8 mouse cellular contexts compared by ENCODE assay signal in the genomic region with DNA sequence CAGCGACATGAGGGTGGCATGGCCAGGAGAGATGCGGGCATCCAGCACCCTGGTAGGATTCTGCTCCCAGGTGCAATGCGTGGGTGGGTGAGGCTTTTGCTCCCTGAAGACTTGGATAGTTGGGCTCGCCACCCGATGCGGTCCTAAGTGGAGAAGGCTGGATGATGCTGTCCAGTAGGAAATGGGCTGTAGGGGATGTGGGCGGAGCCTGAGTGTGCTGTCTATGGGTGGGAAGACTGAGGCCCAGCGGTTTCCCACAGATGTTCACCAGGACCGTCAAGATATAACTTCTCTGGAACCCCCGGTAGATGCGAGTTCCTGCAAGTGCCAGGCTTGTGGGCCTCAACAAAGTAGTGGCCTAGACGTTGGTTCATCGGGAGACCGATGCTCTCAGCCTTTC. TPM values are rescaled to one million over a fixed set of nuclear protein-coding genes. Genes with fewer than 3 reads are reported as not detected.
DNase-seq lines count a peak whose midpoint lies in the region; ATAC-seq and TF ChIP-seq lines count a peak whose summit lies in the region.

No protein-coding gene starts in this region.

- intact Hi-C loops in heart, adult 2 months (cut with DNase I): loop anchor here (10.0 kb wide), 1 partner anchor 257 kb away; a partner anchor contains a TSS

- H3K9ac ChIP-seq in heart, embryonic 14.5 days (ENCODE audit: low read length): no peak overlapping the region
- no peak overlapping the region for H3K9ac ChIP-seq in heart, adult 2 months (ENCODE audit: low read depth, low read length)
- H3K9ac ChIP-seq in hindbrain, embryonic 14.5 days: 0 out of 2 replicates have a peak overlapping the region, but pooled peaks have one; percentile 6
- no peak overlapping the region for H3K9ac ChIP-seq in midbrain, embryonic 12.5 days (replicated peaks)

- 55% methylated on average over 14 of the region's 14 CpGs for WGBS in heart, embryonic 14.5 days
- WGBS in heart, adult 2 months: 52% methylated on average over 14 of the region's 14 CpGs
- 65% methylated on average over 14 of the region's 14 CpGs for WGBS in hindbrain, embryonic 14.5 days
- 63% methylated on average over 14 of the region's 14 CpGs for WGBS in midbrain, embryonic 12.5 days

- H3K27me3 ChIP-seq in heart, embryonic 14.5 days (ENCODE audit: control insufficient read depth, insufficient read depth, low read length): peaks cover 12% of the 10 kb centered on the region; the same call in 1 of the 2 replicates
- H3K27me3 ChIP-seq in heart, adult 2 months (ENCODE audit: control insufficient read depth, insufficient read depth, low read length): no peaks in the 10 kb centered on the region
- H3K27me3 ChIP-seq in hindbrain, embryonic 14.5 days (ENCODE audit: control insufficient read depth, insufficient read depth, low read length): peaks cover 11% of the 10 kb centered on the region
- peaks cover 15% of the 10 kb centered on the region for H3K27me3 ChIP-seq in midbrain, embryonic 12.5 days

- no peak for TF ChIP-seq CTCF in heart, adult 2 months (IDR thresholded peaks at IDR 0.05)

- ATAC-seq in heart, embryonic 14.5 days (ENCODE audit: insufficient number of reproducible peaks, insufficient read depth, low FRiP score, low read depth): no peak
- no peak for ATAC-seq in hindbrain, embryonic 14.5 days (ENCODE audit: low FRiP score)
- no peak for ATAC-seq in midbrain, embryonic 12.5 days (ENCODE audit: low FRiP score, low read depth)

- no peaks in the 10 kb centered on the region for H3K79me2 ChIP-seq in heart, adult 2 months (replicated peaks; ENCODE audit: control insufficient read depth, insufficient read depth, low read length)

- DNase-seq in heart, adult 2 months: no peak
- peak; percentile 33 for DNase-seq in brain, adult 2 months (ENCODE audit: low read depth, low spot score)
- no peak for DNase-seq in hindbrain, embryonic 14.5 days (ENCODE audit: low spot score)
- DNase-seq in layer of hippocampus, postnatal 36 days: no peak
- no peak for DNase-seq in right cerebral cortex, postnatal 4 days
- no peak for DNase-seq in kidney, postnatal 36 days

- H3K4me2 ChIP-seq in heart, embryonic 14.5 days (ENCODE audit: low read length): peak overlapping the region; percentile 57
- H3K4me2 ChIP-seq in hindbrain, embryonic 14.5 days (replicated peaks): peak overlapping the region; percentile 36
- H3K4me2 ChIP-seq in midbrain, embryonic 12.5 days (replicated peaks): peak overlapping the region; percentile 36

- H3K4me1 ChIP-seq in heart, embryonic 14.5 days (ENCODE audit: control insufficient read depth in 2 of 2, insufficient read depth in 2 of 2, low read length in 2 of 2): peaks cover 2 to 5% of the 10 kb centered on the region in 2 experiments; a peak in 3 of 4 replicates
- H3K4me1 ChIP-seq in heart, adult 2 months (ENCODE audit: control insufficient read depth, insufficient read depth, low read length): no peaks in the 10 kb centered on the region
- no peaks in the 10 kb centered on the region for H3K4me1 ChIP-seq in hindbrain, embryonic 14.5 days (replicated peaks; ENCODE audit: control insufficient read depth, insufficient read depth, low read length)
- H3K4me1 ChIP-seq in midbrain, embryonic 12.5 days: peaks cover 7% of the 10 kb centered on the region; the same call in 1 of the 2 replicates

- no peaks in the 10 kb centered on the region for H3K36me3 ChIP-seq in heart, embryonic 14.5 days (ENCODE audit: control insufficient read depth, insufficient read depth, low read length)
- no peaks in the 10 kb centered on the region for H3K36me3 ChIP-seq in heart, adult 2 months (ENCODE audit: control insufficient read depth, insufficient read depth, low read length)
- no peaks in the 10 kb centered on the region for H3K36me3 ChIP-seq in hindbrain, embryonic 14.5 days (replicated peaks; ENCODE audit: control insufficient read depth, insufficient read depth)
- no peaks in the 10 kb centered on the region for H3K36me3 ChIP-seq in midbrain, embryonic 12.5 days

- H3K4me3 ChIP-seq in heart, embryonic 14.5 days (ENCODE audit: control insufficient read depth in 1 of 2, insufficient read depth in 1 of 2, low read depth in 1 of 2, low read length in 2 of 2): peak overlapping the region in 1 of 2 experiments; percentile 19; a peak in 2 of 4 replicates
- H3K4me3 ChIP-seq in heart, adult 2 months: no peak overlapping the region
- peak overlapping the region; percentile 12 for H3K4me3 ChIP-seq in hindbrain, embryonic 14.5 days (replicated peaks; ENCODE audit: low read length)
- H3K4me3 ChIP-seq in midbrain, embryonic 12.5 days: peak overlapping the region; percentile 15; the same call in 1 of the 2 replicates

- no peak for TF ChIP-seq POLR2A in heart, adult 2 months (IDR thresholded peaks at IDR 0.05; ENCODE audit: insufficient read depth, low read depth, low read length)

- H3K9me3 ChIP-seq in heart, embryonic 14.5 days (ENCODE audit: control insufficient read depth, low read length): no peaks in the 10 kb centered on the region
- H3K9me3 ChIP-seq in hindbrain, embryonic 14.5 days (ENCODE audit: control insufficient read depth, low read length): no peaks in the 10 kb centered on the region
- H3K9me3 ChIP-seq in midbrain, embryonic 12.5 days: no peaks in the 10 kb centered on the region

- no peak overlapping the region for H3K27ac ChIP-seq in heart, embryonic 14.5 days (replicated peaks in 1 of 2; ENCODE audit: control insufficient read depth in 1 of 2, insufficient read depth in 1 of 2, low read depth in 2 of 2, low read length in 2 of 2)
- no peak overlapping the region for H3K27ac ChIP-seq in heart, adult 2 months
- no peak overlapping the region for H3K27ac ChIP-seq in hindbrain, embryonic 14.5 days
- no peak overlapping the region for H3K27ac ChIP-seq in midbrain, embryonic 12.5 days (replicated peaks)

- no peak for TF ChIP-seq EP300 in heart, adult 2 months (IDR thresholded peaks at IDR 0.05; ENCODE audit: insufficient read depth, low read depth, low read length)

RNA-seq across cellular contexts. Expression of a gene that starts 4.9 kb away (rescaled TPM):
- polyA plus RNA-seq in heart, embryonic 14.5 days (2014; fragmentation: Nextera tagmentation; extraction: Ambion mirVana): 0.24 TPM in 1 of 2 replicates, not detected in the other
- under 1 TPM in 1 of 2 experiments, not detected in 1; 0.65 TPM for total RNA-seq in heart, adult 2 months (2021)
- 0.10 TPM in 1 of 2 replicates, not detected in the other for polyA plus RNA-seq in heart, adult 2 months (2012; rRNA removed)
- polyA plus RNA-seq in hindbrain, embryonic 14.5 days (2014; fragmentation: Nextera tagmentation; extraction: Ambion mirVana): 3.9 and 4.3 TPM in 2 replicates
- 0.26 and 0.31 TPM in 2 replicates for polyA plus RNA-seq in midbrain, embryonic 12.5 days (2016; fragmentation: Nextera tagmentation; extraction: Ambion mirVana)
- 10 to 100 TPM; 12.5 to 14.6 TPM for total RNA-seq in layer of hippocampus, postnatal 36 days (2021)

RNA-seq across cellular contexts. Expression of a gene that starts 16.9 kb away (rescaled TPM):
- 111 and 124 TPM in 2 replicates for polyA plus RNA-seq in heart, embryonic 14.5 days (2014; fragmentation: Nextera tagmentation; extraction: Ambion mirVana)
- total RNA-seq in heart, adult 2 months (2021): 10 to 100 TPM; 61.2 to 68.3 TPM
- polyA plus RNA-seq in heart, adult 2 months (2012; rRNA removed): 48.0 and 75.1 TPM in 2 replicates
- polyA plus RNA-seq in hindbrain, embryonic 14.5 days (2014; fragmentation: Nextera tagmentation; extraction: Ambion mirVana): 131 and 134 TPM in 2 replicates
- 245 and 267 TPM in 2 replicates for polyA plus RNA-seq in midbrain, embryonic 12.5 days (2016; fragmentation: Nextera tagmentation; extraction: Ambion mirVana)
- total RNA-seq in layer of hippocampus, postnatal 36 days (2021): 100 to 1,000 TPM; 117 to 121 TPM

RNA-seq across cellular contexts. Expression of a gene that starts 38.9 kb away (rescaled TPM):
- not detected in 2 replicates for polyA plus RNA-seq in heart, embryonic 14.5 days (2014; fragmentation: Nextera tagmentation; extraction: Ambion mirVana)
- total RNA-seq in heart, adult 2 months (2021): not detected
- not detected in 2 replicates for polyA plus RNA-seq in heart, adult 2 months (2012; rRNA removed)
- polyA plus RNA-seq in hindbrain, embryonic 14.5 days (2014; fragmentation: Nextera tagmentation; extraction: Ambion mirVana): 0.33 TPM in 1 of 2 replicates, not detected in the other
- 0.08 TPM in 1 of 2 replicates, not detected in the other for polyA plus RNA-seq in midbrain, embryonic 12.5 days (2016; fragmentation: Nextera tagmentation; extraction: Ambion mirVana)
- 1 to 10 TPM; 1.1 to 1.9 TPM for total RNA-seq in layer of hippocampus, postnatal 36 days (2021)
